Mouse (Mus musculus) left cerebral cortex, postnatal 10 days (tissue): Measurements from ENCODE around the gene Fam234b. TPM values are rescaled to one million over a fixed set of nuclear protein-coding genes. Genes with fewer than 3 reads are reported as not detected.

ENCODE experiments used
- total RNA-seq, 2 experiments: library from RNA; stranded (reverse); gene quantifications; 2 replicates each; pipeline ENCODE4 v1.2.3; 2021

Fam234b gene
- total RNA-seq, 2 experiments from 2014 or later = 98.1 TPM

Other genes with a start within 250 kb of the Fam234b start
- gene Apold1, start 216.3 kb upstream of the Fam234b start, total RNA-seq = 1 to 10 TPM; 5.4 to 5.7 TPM
- 10 to 100 TPM; 51.6 to 53.7 TPM for gene Ddx47, start 186.4 kb upstream of the Fam234b start, total RNA-seq
- under 1 TPM; 0.21 to 0.26 TPM for gene Gprc5a, start 132.3 kb upstream of the Fam234b start, total RNA-seq
- not detected for gene Gprc5d, start 79.7 kb upstream of the Fam234b start, total RNA-seq
- gene Hebp1, start within 50 bp of the Fam234b start, total RNA-seq = 10 to 100 TPM; 37.8 to 39.5 TPM
- gene Gsg1, start 56.4 kb downstream of the Fam234b start, total RNA-seq = not detected
- gene Pbp2, start 112.4 kb downstream of the Fam234b start, total RNA-seq = not detected
- 1 to 10 TPM; 3.0 to 4.4 TPM for gene Emp1, start 164.6 kb downstream of the Fam234b start, total RNA-seq